Mouse (Mus musculus) natural killer cell, adult 2 months (primary cell): ENCODE measurements around the gene Xylb.

ENCODE experiments used
- DNase-seq, 2 experiments: peaks; one replicate each; pipeline ENCODE4 v3.0.0; 2022; ENCODE audit warnings: low spot score in 2 of 2

The Xylb gene

GRCm38 (mm10) chr9:119357331-119358057 is at the start of gene Xylb:
Xylb (plus strand) TSS chr9:119357381.
- peak; percentile 73 to 87 for DNase-seq

- no peak for DNase-seq
Observed at GRCm38 (mm10) chr9:119309067-119309466, 48.1 kb upstream of the Xylb start.

- DNase-seq = no peak
Observed at GRCm38 (mm10) chr9:119313096-119313495, 44.1 kb upstream of the Xylb start.

GRCm38 (mm10) chr9:119318891-119319290 is 38.3 kb upstream of the Xylb start:
- no peak for DNase-seq

GRCm38 (mm10) chr9:119320446-119320845 is 36.7 kb upstream of the Xylb start:
- no peak for DNase-seq

- DNase-seq = no peak
Observed at GRCm38 (mm10) chr9:119320946-119321345, 36.2 kb upstream of the Xylb start.

GRCm38 (mm10) chr9:119321392-119322229 is 35.6 kb upstream of the Xylb start:
- no peak for DNase-seq

GRCm38 (mm10) chr9:119322289-119323259 is 34.6 kb upstream of the Xylb start, which contains the start of gene Oxsr1:
Oxsr1 (minus strand) TSS chr9:119322427.
- DNase-seq = peak; percentile 98 to 99

GRCm38 (mm10) chr9:119323260-119323645 is 33.9 kb upstream of the Xylb start:
- DNase-seq = no peak

- no peak for DNase-seq
Observed at GRCm38 (mm10) chr9:119324130-119324529, 33.1 kb upstream of the Xylb start.

- DNase-seq = no peak
Observed at GRCm38 (mm10) chr9:119328488-119328887, 28.7 kb upstream of the Xylb start.

- DNase-seq = no peak
Observed at GRCm38 (mm10) chr9:119330186-119330963, 26.8 kb upstream of the Xylb start.

- peak; percentile 34 to 37 for DNase-seq
Observed at GRCm38 (mm10) chr9:119334324-119334723, 22.9 kb upstream of the Xylb start.

GRCm38 (mm10) chr9:119334834-119335233 is 22.3 kb upstream of the Xylb start:
- no peak for DNase-seq

GRCm38 (mm10) chr9:119335571-119335970 is 21.6 kb upstream of the Xylb start:
- no peak for DNase-seq

- no peak for DNase-seq
Observed at GRCm38 (mm10) chr9:119337842-119338241, 19.3 kb upstream of the Xylb start.

GRCm38 (mm10) chr9:119338350-119338749 is 18.8 kb upstream of the Xylb start:
- DNase-seq = no peak

GRCm38 (mm10) chr9:119339106-119339505 is 18.1 kb upstream of the Xylb start:
- no peak for DNase-seq

- DNase-seq = peak; percentile 62 to 64
Observed at GRCm38 (mm10) chr9:119339558-119340211, 17.5 kb upstream of the Xylb start, which contains the start of gene Acaa1a. Acaa1a (plus strand) TSS chr9:119339676.

GRCm38 (mm10) chr9:119340212-119340580 is 17.0 kb upstream of the Xylb start:
- DNase-seq = no peak
